Mouse (Mus musculus): Measurements from ENCODE around the gene Grid1.

Gene Grid1

DNA sequence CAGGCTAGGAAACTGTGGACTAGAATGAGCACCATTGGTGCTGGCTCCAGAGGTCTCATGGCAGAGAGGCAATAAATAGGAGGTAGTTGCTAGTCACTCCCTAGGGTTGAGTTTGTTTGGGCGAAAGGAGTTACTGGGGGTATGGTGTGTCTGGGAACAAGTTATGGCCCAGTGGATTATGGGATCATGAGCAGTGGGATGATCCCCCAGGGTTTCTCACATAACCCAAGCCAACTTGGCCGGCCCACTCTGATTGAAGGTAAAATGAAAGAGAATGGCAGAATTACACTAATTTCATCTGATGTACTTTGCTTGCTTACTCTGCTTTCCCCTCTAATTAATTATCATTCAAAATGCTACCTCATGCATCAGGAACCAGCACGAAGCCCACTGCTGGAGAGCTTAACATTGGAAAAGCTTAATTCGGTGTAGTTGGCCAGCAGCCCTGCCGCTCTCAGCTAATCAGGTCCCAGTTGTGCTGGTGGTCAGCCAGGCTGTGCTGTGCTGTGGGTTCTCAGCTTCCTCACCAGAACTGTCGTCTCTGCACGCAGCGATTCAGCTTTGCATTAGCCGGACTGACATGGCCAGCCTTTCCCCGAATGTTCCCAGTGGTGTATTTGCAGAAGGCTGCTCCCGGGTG is 207.7 kb downstream of the Grid1 start:
- no peak for DNase-seq

DNA sequence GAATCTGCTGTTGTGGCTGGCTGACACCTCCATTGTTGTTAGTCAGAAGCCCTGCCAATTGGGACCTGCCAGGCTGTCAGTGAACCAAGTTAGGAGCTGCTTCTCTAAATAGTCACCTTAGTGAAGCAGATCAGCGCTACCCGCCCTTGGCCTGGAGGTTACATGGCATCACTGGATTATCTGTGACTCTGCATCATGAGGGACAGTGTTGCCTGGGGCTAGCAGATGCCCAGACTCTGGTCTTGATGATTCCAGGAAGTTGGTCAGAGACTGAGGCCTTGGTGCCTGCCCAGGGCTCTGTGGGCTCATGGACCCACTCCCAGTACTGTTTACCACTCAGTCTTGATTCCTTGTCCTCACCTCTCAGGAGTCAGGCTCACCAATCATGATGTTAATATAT is 209.7 kb downstream of the Grid1 start:
- DNase-seq, result no peak

DNA sequence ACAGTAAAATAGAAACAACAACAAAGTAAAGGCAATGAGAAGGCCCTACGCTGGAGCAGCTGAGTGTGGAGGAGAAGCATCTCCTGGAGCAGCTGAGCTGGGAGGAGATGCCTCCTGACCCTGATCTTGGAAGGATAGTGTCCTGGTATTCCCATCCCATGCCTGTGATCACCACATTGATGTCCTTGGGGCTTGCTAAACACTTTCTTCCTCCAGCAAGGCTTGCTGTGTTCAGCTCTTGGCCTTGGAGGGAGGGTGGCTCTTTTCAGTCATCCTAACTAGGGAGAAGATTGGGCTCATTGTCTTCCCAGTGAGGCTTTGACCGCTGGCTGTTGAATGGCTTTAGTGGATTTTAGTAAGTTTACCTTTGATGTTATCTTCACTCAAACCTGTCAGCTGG is 210.4 kb downstream of the Grid1 start:
- no peak for DNase-seq

DNA sequence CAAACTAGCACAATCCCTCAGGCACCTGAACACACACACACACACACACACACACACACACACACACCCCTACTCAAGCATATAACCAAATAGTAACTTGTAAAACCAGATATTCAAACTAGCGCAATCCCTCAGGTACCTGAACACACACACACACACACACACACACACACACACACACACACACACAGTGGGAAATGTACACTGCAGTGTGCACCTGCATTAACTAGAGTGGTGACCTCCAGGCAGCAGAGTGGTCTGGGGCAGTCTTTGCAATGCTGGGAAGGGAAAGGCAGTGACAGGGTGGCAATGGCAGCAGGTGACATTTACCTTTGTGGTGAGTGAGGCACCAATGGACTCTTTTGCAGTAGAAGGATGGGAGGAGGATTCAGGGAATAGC is 212.4 kb downstream of the Grid1 start:
- DNase-seq, result no peak

DNA sequence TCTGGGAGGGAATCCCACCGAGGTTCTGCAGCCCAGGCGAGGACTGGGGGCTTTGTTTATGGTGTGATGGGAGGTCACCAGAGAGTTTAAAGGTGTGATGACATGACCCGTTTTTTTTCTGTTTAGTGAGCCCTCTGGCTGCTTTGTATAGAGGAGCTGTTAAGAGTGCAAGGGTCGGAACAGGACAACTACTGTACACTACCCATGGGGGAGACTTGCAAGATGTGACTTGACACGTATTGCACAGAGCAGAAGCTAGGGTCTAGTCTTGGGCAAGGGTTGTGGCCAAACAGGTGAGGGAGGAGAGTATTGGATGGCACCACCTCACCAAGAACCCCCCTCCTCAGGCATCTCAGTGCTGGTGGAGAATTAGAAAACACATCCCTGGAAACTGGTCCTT is 224.4 kb downstream of the Grid1 start:
- DNase-seq, result no peak

GRCm38 (mm10) chr14:35044918-35045698 is 225.2 kb downstream of the Grid1 start:
- no peak for DNase-seq

DNA sequence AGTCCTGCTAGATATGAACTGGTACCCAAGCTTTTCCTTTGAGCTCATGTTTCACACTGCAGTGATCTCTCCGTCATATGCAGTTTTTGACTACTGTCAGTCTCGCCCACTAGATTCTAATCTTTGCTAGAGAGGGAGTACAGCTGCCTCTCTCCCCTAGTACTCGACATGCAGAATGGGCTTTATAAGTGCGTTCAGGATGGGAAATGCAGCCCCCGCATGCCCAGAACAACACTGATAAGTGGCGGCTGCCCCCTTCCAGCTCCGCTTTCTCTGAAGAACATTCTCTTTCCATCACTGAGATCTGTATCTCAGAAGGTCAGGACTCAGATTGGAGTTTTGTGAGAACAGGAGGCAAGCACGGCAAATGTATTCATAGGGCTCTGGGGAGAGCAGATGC is 229.3 kb downstream of the Grid1 start:
- DNase-seq, result no peak

DNA sequence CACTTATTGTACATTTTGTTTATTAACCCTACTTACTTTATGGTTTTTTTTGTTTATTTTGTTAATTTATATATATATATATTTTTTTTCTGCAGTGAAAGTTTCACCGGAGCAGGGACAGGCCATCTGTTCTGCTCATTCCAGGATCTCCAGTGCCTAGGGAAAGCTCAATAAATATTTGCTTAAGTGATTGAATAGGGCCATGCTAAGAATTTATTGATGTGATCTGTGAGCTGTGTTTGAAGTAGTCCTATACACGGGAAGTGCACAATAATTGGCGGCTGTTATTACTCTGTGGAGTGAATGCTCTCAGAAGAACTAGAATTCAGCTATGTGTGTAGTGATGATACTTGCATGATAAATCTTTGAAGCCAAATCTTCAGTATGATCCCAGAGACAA is 234.2 kb downstream of the Grid1 start:
- DNase-seq, result no peak

GRCm38 (mm10) chr14:35074636-35075035 is 254.7 kb downstream of the Grid1 start:
- no peak for DNase-seq

DNA sequence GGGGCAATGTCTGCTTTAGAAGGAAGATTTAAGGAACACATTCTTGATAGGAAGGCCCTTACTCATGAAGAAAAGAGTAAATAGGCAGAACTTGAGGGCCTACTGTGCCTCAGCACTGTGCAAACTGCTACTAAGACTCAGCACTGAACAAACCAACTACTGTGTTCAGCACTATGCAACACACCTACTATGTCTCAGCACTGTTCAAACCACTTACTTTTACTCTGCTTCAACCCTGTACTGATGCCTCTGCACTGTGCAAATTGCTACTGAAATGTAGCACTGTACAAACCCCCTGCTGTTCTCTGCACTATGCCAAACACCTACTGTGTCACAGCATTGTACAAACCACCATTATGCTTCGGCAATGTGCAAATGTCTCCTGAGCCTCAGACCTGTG is 260.0 kb downstream of the Grid1 start:
- no peak for DNase-seq

GRCm38 (mm10) chr14:35092646-35093045 is 272.7 kb downstream of the Grid1 start:
- no peak for DNase-seq

DNA sequence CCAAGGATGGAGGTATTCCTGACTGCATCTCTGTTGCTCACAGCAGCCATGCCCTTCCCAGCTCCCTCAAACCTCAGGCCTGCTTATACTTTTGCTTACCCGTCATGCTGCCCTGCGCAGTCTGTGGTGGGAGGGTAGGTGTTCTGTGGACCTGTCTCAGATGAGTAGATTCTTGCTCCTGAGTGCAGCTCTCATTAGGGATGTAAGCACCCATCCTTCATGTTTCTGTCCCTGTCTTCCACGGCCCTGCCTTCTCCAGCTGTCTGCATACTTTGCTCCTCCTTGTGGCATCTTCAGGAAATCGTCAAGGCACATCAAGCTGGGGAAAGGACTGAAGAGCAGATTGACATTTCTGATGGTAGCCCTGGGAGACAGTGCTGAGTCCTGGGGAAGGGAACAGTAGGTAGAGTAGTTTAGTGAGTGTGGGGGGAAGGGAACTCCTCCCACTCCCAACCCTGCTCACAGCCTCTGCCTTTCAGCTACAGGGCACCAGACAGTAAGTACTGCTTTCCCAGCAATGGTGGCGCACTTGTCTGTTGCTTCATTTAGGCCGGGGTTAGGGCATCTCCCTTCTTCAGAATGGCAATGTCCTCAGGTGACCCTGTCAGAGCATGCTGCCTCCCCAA is 273.8 kb downstream of the Grid1 start:
- no peak for DNase-seq

DNA sequence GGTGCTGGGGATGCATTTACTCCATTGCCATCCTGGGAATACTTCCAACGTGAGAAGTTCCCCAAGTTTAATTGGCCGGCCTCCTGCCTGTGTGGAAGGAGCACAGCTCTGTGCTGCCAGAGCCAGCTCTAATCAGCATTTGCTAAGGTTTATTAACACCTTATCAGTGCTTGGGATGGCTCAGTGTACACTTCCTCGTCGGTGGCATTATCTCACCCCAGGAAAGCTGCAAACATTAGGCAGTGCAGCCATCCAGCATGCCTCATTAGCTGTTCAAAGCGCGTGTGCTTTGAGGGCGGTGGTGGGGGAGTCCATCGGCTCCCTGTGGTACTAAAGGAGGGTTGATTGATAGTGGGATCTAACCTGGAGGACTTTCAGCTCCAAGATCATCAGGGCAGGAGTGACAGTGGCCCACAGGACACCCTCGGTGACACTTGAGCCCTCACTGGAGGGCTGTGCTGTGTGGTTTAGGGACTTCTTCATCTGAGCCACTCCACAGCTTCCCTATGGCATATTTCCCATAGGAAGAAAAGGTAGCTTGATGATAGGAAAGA is 275.7 kb downstream of the Grid1 start:
- no peak for DNase-seq

DNA sequence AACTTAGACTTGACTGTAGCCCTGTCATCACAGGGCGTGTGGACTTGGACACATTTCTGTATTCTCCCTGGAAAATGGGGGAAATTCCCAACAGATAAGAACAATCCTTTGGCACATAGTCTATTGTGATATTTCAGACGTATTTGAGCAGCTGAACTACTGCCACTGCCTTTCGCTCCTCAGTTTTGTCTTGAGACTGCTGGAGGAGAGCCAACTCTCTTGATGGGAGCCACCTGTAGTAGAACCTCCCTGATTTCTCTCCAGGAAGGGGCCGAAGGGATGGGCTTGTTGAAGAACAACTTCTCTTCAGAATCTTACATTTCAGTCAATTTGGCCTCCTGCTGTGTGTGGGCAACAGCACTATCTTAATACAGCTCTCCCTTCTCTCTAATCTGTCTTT is 276.2 kb downstream of the Grid1 start:
- no peak for DNase-seq

DNA sequence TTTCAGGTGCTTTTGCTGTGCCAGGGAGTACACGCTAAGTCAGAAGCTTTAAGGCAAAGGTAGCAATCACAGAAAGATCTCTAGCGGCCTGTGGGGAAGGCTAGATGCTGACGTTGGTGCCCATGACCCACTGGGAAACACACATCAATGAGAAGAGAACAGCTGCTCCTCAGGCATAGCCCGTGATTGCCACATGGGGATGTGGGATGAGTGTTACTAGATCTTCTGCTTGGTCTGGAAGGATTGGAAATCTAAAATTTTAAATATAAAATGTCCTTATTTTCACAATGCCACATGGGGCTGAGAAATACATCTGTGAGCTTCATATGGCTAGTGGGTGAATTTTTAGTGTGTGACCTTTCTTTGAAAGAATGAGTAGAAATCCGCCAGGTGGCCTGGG is 277.3 kb downstream of the Grid1 start:
- DNase-seq, result no peak

GRCm38 (mm10) chr14:35103639-35104210 is 283.8 kb downstream of the Grid1 start:
- DNase-seq, result no peak

GRCm38 (mm10) chr14:35107596-35107995 is 287.7 kb downstream of the Grid1 start:
- peak; percentile 25 for DNase-seq

GRCm38 (mm10) chr14:35110928-35111327 is 291.0 kb downstream of the Grid1 start:
- DNase-seq, result peak; percentile 61

- DNase-seq, result no peak
These were observed 292.7 kb downstream of the Grid1 start for GRCm38 (mm10) chr14:35112327-35113275.

GRCm38 (mm10) chr14:35113276-35113645 is 293.4 kb downstream of the Grid1 start:
- no peak for DNase-seq

DNA sequence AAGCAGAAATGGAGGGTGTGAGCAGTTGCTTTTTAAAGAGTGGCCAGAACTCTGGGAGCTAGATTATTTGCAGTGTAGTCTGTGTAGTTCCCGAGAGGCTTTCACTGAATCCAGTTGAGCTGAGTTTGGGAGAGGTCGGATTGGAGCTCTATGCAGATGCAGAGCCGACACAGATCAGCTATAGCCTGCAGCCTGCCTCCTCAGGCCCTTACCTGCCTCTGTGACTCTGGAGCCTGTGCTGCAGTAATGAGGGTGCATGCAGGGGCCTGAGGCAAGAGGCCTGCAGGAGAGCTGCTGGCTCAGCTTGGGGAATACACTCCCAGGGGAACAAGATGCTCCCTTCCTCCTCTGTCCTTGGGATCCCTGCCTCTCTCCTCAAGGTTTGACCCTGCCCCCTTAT is 296.0 kb downstream of the Grid1 start:
- DNase-seq, result no peak

DNA sequence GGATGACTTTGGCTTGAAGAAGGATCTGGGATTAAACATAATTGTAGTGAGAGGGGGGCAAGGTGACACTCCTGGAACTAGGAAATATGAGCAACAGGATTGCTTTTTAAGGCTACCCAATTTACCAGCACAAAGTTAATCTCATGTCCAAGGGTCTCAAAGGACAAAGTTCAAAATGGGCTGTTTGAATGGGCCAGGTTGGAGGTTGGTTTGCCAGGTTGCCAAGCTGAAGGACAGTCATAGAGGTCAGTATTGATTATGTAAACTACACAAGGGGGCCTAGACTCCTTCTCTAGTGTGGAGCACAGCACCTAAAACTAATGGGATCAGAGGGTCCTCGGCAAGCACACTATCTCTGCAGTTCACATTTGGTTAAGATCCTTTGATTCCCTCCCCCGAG is 300.2 kb downstream of the Grid1 start:
- DNase-seq, result peak; percentile 52

All from kidney, adult 9 months (tissue).